Mouse (Mus musculus) embryo, embryonic 11.5 days (tissue): ENCODE measurements around the gene Cpsf6.

Experiments
- DNase-seq: peaks from one replicate; pipeline ENCODE4 v3.0.0-alpha.2; 2012; ENCODE audit warnings: low read depth, low spot score

Gene Cpsf6

GRCm38 (mm10) chr10:117385431-117385830, 5.6 kb upstream of the Cpsf6 start:
- no peak for DNase-seq

GRCm38 (mm10) chr10:117385086-117385430, 5.2 kb upstream of the Cpsf6 start:
- no peak for DNase-seq

GRCm38 (mm10) chr10:117384386-117385085, 4.7 kb upstream of the Cpsf6 start:
- DNase-seq, result no peak

- no peak for DNase-seq
These were observed 4.1 kb upstream of the Cpsf6 start for GRCm38 (mm10) chr10:117383941-117384340.

GRCm38 (mm10) chr10:117382996-117383550, 3.3 kb upstream of the Cpsf6 start:
- no peak for DNase-seq

GRCm38 (mm10) chr10:117382146-117382545, 2.3 kb upstream of the Cpsf6 start:
- DNase-seq, result no peak

GRCm38 (mm10) chr10:117380721-117381570, 1.1 kb upstream of the Cpsf6 start:
- no peak for DNase-seq

GRCm38 (mm10) chr10:117379441-117379840, 374 bp downstream of the Cpsf6 start:
- DNase-seq, result no peak

- DNase-seq, result no peak
These were observed 1.2 kb downstream of the Cpsf6 start for GRCm38 (mm10) chr10:117378642-117379041.

- no peak for DNase-seq
These were observed 1.6 kb downstream of the Cpsf6 start for GRCm38 (mm10) chr10:117378291-117378555.

- no peak for DNase-seq
These were observed 2.2 kb downstream of the Cpsf6 start for GRCm38 (mm10) chr10:117377431-117378290.

- peak; percentile 93 for DNase-seq
These were observed 3.1 kb downstream of the Cpsf6 start for GRCm38 (mm10) chr10:117376580-117377189.

GRCm38 (mm10) chr10:117375841-117376579, 3.8 kb downstream of the Cpsf6 start:
- DNase-seq, result no peak

GRCm38 (mm10) chr10:117375163-117375562, 4.7 kb downstream of the Cpsf6 start:
- no peak for DNase-seq

GRCm38 (mm10) chr10:117363106-117363505, 16.7 kb downstream of the Cpsf6 start:
- peak; percentile 37 for DNase-seq

- DNase-seq, result no peak
These were observed 20.9 kb downstream of the Cpsf6 start for GRCm38 (mm10) chr10:117358891-117359290.

GRCm38 (mm10) chr10:117343000-117343399, 36.8 kb downstream of the Cpsf6 start:
- DNase-seq, result no peak

- no peak for DNase-seq
These were observed 37.4 kb downstream of the Cpsf6 start for GRCm38 (mm10) chr10:117342406-117342805.

- DNase-seq, result no peak
These were observed 38.8 kb downstream of the Cpsf6 start for GRCm38 (mm10) chr10:117341029-117341428.

- DNase-seq, result no peak
These were observed 40.6 kb downstream of the Cpsf6 start for GRCm38 (mm10) chr10:117339241-117339640.

- DNase-seq, result no peak
These were observed 41.9 kb downstream of the Cpsf6 start for GRCm38 (mm10) chr10:117337946-117338345.
